Mouse (Mus musculus): ENCODE data around the gene Stambpl1.
A peak's percentile ranks its signal among the peaks of the same experiment; 100 is the strongest.
"Not testable (repeated sequence)": the region's sequence is repeated elsewhere in the genome, so short reads cannot be mapped to it uniquely, and the experiment has no call there.

Stambpl1 gene

GRCm38 (mm10) chr19:34198066-34198465 is 6.0 kb downstream of the Stambpl1 start:
- DNase-seq (ENCODE audit: low read depth, low spot score) = no peak

- peak; percentile 17 for DNase-seq (ENCODE audit: low read depth, low spot score)
Measured at GRCm38 (mm10) chr19:34198901-34199300, 6.9 kb downstream of the Stambpl1 start.

- peak; percentile 51 for DNase-seq (ENCODE audit: low read depth, low spot score)
Measured at GRCm38 (mm10) chr19:34199488-34199887, 7.5 kb downstream of the Stambpl1 start.

GRCm38 (mm10) chr19:34202668-34203067 is 10.6 kb downstream of the Stambpl1 start:
- DNase-seq (ENCODE audit: low read depth, low spot score) = no peak

GRCm38 (mm10) chr19:34206128-34206527 is 14.1 kb downstream of the Stambpl1 start:
- DNase-seq (ENCODE audit: low read depth, low spot score) = not testable (repeated sequence)

GRCm38 (mm10) chr19:34206760-34207440 is 14.9 kb downstream of the Stambpl1 start:
- no peak for DNase-seq (ENCODE audit: low read depth, low spot score)

- DNase-seq (ENCODE audit: low read depth, low spot score) = no peak
Measured at GRCm38 (mm10) chr19:34209031-34209430, 17.0 kb downstream of the Stambpl1 start.

GRCm38 (mm10) chr19:34209930-34210581 is 18.0 kb downstream of the Stambpl1 start:
- DNase-seq (ENCODE audit: low read depth, low spot score) = no peak

- DNase-seq (ENCODE audit: low read depth, low spot score) = no peak
Measured at GRCm38 (mm10) chr19:34210841-34211240, 18.8 kb downstream of the Stambpl1 start.

- no peak for DNase-seq (ENCODE audit: low read depth, low spot score)
Measured at GRCm38 (mm10) chr19:34212489-34213250, 20.6 kb downstream of the Stambpl1 start.

- no peak for DNase-seq (ENCODE audit: low read depth, low spot score)
Measured at GRCm38 (mm10) chr19:34213251-34213645, 21.2 kb downstream of the Stambpl1 start.

- DNase-seq (ENCODE audit: low read depth, low spot score) = no peak
Measured at GRCm38 (mm10) chr19:34214136-34214535, 22.1 kb downstream of the Stambpl1 start.

GRCm38 (mm10) chr19:34216956-34217355 is 24.9 kb downstream of the Stambpl1 start:
- no peak for DNase-seq (ENCODE audit: low read depth, low spot score)

GRCm38 (mm10) chr19:34217761-34218160 is 25.7 kb downstream of the Stambpl1 start:
- no peak for DNase-seq (ENCODE audit: low read depth, low spot score)

GRCm38 (mm10) chr19:34219260-34219968 is 27.4 kb downstream of the Stambpl1 start:
- no peak for DNase-seq (ENCODE audit: low read depth, low spot score)

GRCm38 (mm10) chr19:34220732-34221380 is 28.8 kb downstream of the Stambpl1 start:
- no peak for DNase-seq (ENCODE audit: low read depth, low spot score)

- DNase-seq (ENCODE audit: low read depth, low spot score) = no peak
Measured at GRCm38 (mm10) chr19:34222805-34223204, 30.8 kb downstream of the Stambpl1 start.

GRCm38 (mm10) chr19:34231596-34231995 is 39.6 kb downstream of the Stambpl1 start:
- no peak for DNase-seq (ENCODE audit: low read depth, low spot score)

- no peak for DNase-seq (ENCODE audit: low read depth, low spot score)
Measured at GRCm38 (mm10) chr19:34232326-34232725, 40.3 kb downstream of the Stambpl1 start.

- no peak for DNase-seq (ENCODE audit: low read depth, low spot score)
Measured at GRCm38 (mm10) chr19:34233944-34234343, 41.9 kb downstream of the Stambpl1 start.

- no peak for DNase-seq (ENCODE audit: low read depth, low spot score)
Measured at GRCm38 (mm10) chr19:34236049-34236448, 44.0 kb downstream of the Stambpl1 start.

All from A20 (cell line).